Mouse (Mus musculus): ENCODE measurements around the gene Gm38431. TPM values are rescaled to one million over a fixed set of nuclear protein-coding genes. Genes with fewer than 3 reads are reported as not detected.
"Not testable (repeated sequence)": the region's sequence is repeated elsewhere in the genome, so short reads cannot be mapped to it uniquely, and the experiment has no call there.

The Gm38431 gene
- polyA plus RNA-seq, 1 experiment from 2014 or later, result 8.1 TPM

- WGBS (ENCODE audit: missing documents), result 2% methylated on average over 22 of the region's 24 CpGs
- peaks cover 30% of the 10 kb centered on the region; the same call in 1 of the 2 replicates for H3K36me3 ChIP-seq (ENCODE audit: inconsistent target)
- H3K27ac ChIP-seq, result peak overlapping the region; percentile 48
- peaks cover 56% of the 10 kb centered on the region for H3K79me2 ChIP-seq (ENCODE audit: inconsistent target)
- peak overlapping the region; percentile 86 for H3K4me3 ChIP-seq (ENCODE audit: inconsistent target)
These were observed 658 bp downstream of the Gm38431 start for GRCm38 (mm10) chr9:21090972-21091706.

- Histone ChIP-seq H3K36me3 (ENCODE audit: inconsistent target) (peaks cover 36% of the 10 kb centered on the region; the same call in 1 of the 2 replicates), H3K4me3 (ENCODE audit: inconsistent target) (peak overlapping the region; percentile 86), H3K79me2 (ENCODE audit: inconsistent target) (peaks cover 62% of the 10 kb centered on the region), H3K27ac (no peak overlapping the region)
- WGBS (ENCODE audit: missing documents), result 100% methylated on average over 1 of the region's 1 CpGs
These were observed 1.3 kb downstream of the Gm38431 start for GRCm38 (mm10) chr9:21090537-21090936.

GRCm38 (mm10) chr9:21083324-21083723 lies 8.5 kb downstream of the Gm38431 start:
- Histone ChIP-seq H3K27ac (no peak overlapping the region), H3K79me2 (ENCODE audit: inconsistent target) (peaks cover 73% of the 10 kb centered on the region), H3K36me3 (ENCODE audit: inconsistent target) (peaks cover 89% of the 10 kb centered on the region), H3K4me3 (ENCODE audit: inconsistent target) (no peak overlapping the region)
- WGBS (ENCODE audit: missing documents), result 98% methylated on average over 3 of the region's 3 CpGs

- 93% methylated on average over 9 of the region's 9 CpGs for WGBS (ENCODE audit: missing documents)
- Histone ChIP-seq H3K79me2 (ENCODE audit: inconsistent target) (peaks cover 51% of the 10 kb centered on the region), H3K36me3 (ENCODE audit: inconsistent target) (peaks cover 93% of the 10 kb centered on the region), H3K27ac (no peak overlapping the region), H3K4me3 (ENCODE audit: inconsistent target) (no peak overlapping the region)
These were observed 10.7 kb downstream of the Gm38431 start for GRCm38 (mm10) chr9:21081127-21081526.

GRCm38 (mm10) chr9:21075625-21076024 lies 16.2 kb downstream of the Gm38431 start:
- Histone ChIP-seq H3K4me3 (ENCODE audit: inconsistent target) (no peak overlapping the region), H3K79me2 (ENCODE audit: inconsistent target) (peaks cover 24% of the 10 kb centered on the region), H3K36me3 (ENCODE audit: inconsistent target) (peaks cover 50% of the 10 kb centered on the region), H3K27ac (no peak overlapping the region)
- WGBS (ENCODE audit: missing documents), result 95% methylated on average over 3 of the region's 3 CpGs

GRCm38 (mm10) chr9:21074173-21074572 lies 17.6 kb downstream of the Gm38431 start:
- H3K79me2 ChIP-seq (ENCODE audit: inconsistent target), result peaks cover 30% of the 10 kb centered on the region
- H3K4me3 ChIP-seq (ENCODE audit: inconsistent target), result peak overlapping the region; percentile 84; the same call in 1 of the 2 replicates
- H3K36me3 ChIP-seq (ENCODE audit: inconsistent target), result peaks cover 35% of the 10 kb centered on the region
- WGBS (ENCODE audit: missing documents), result 50% methylated on average over 1 of the region's 1 CpGs
- no peak overlapping the region; the same call in 1 of the 2 replicates for H3K27ac ChIP-seq

- under 1% methylated on average over 56 of the region's 58 CpGs for WGBS (ENCODE audit: missing documents)
- peaks cover 26% of the 10 kb centered on the region for H3K36me3 ChIP-seq (ENCODE audit: inconsistent target)
- peak within 1 kb of the TSS; percentile 45 for H3K27ac ChIP-seq
These were observed 18.6 kb downstream of the Gm38431 start, which contains the start of the genes Gm49373 and Fdx1l for GRCm38 (mm10) chr9:21073044-21073840. Gene Gm49373, minus strand, starts transcription at chr9:21073096. Gene Fdx1l, minus strand, starts transcription at chr9:21073614.

GRCm38 (mm10) chr9:21072641-21073040 lies 19.2 kb downstream of the Gm38431 start:
- Histone ChIP-seq H3K36me3 (ENCODE audit: inconsistent target) (peaks cover 20% of the 10 kb centered on the region), H3K79me2 (ENCODE audit: inconsistent target) (peaks cover 30% of the 10 kb centered on the region), H3K27ac (peak overlapping the region; percentile 37; the same call in 1 of the 2 replicates), H3K4me3 (ENCODE audit: inconsistent target) (peak overlapping the region; percentile 84)
- 7% methylated on average over 4 of the region's 4 CpGs for WGBS (ENCODE audit: missing documents)

More at GRCm38 (mm10) chr9:21073044-21073840, 18.6 kb downstream of the Gm38431 start, which contains the start of the genes Gm49373 and Fdx1l:
- Histone ChIP-seq H3K4me3 (ENCODE audit: inconsistent target) (peak within 1 kb of the TSS; percentile 84), H3K79me2 (ENCODE audit: inconsistent target) (peaks cover 30% of the 10 kb centered on the region)

- Histone ChIP-seq H3K4me3 (ENCODE audit: inconsistent target) (no peak within 1 kb of the TSS), H3K36me3 (ENCODE audit: inconsistent target) (no peaks in the 10 kb centered on the region), H3K79me2 (ENCODE audit: inconsistent target) (peaks cover 20% of the 10 kb centered on the region), H3K27ac (no peak within 1 kb of the TSS)
- 86% methylated on average over 14 of the region's 27 CpGs for WGBS (ENCODE audit: missing documents)
These were observed 24.7 kb downstream of the Gm38431 start, which contains the start of gene Zglp1 for GRCm38 (mm10) chr9:21067006-21067684. Gene Zglp1, minus strand, starts transcription at chr9:21067093.

GRCm38 (mm10) chr9:21062928-21063327 lies 28.9 kb downstream of the Gm38431 start:
- 93% methylated on average over 2 of the region's 2 CpGs for WGBS (ENCODE audit: missing documents)
- no peak overlapping the region for H3K4me3 ChIP-seq (ENCODE audit: inconsistent target)
- H3K27ac ChIP-seq, result no peak overlapping the region
- H3K36me3 ChIP-seq (ENCODE audit: inconsistent target), result no peaks in the 10 kb centered on the region
- no peaks in the 10 kb centered on the region for H3K79me2 ChIP-seq (ENCODE audit: inconsistent target)

GRCm38 (mm10) chr9:21051578-21051977 lies 40.2 kb downstream of the Gm38431 start:
- Histone ChIP-seq H3K36me3 (ENCODE audit: inconsistent target) (no peaks in the 10 kb centered on the region), H3K27ac (no peak overlapping the region), H3K79me2 (ENCODE audit: inconsistent target) (no peaks in the 10 kb centered on the region), H3K4me3 (ENCODE audit: inconsistent target) (no peak overlapping the region)
- 77% methylated on average over 10 of the region's 10 CpGs for WGBS (ENCODE audit: missing documents)

- Histone ChIP-seq H3K27ac (no peak overlapping the region), H3K36me3 (ENCODE audit: inconsistent target) (no peaks in the 10 kb centered on the region), H3K4me3 (ENCODE audit: inconsistent target) (no peak overlapping the region), H3K79me2 (ENCODE audit: inconsistent target) (no peaks in the 10 kb centered on the region)
- WGBS (ENCODE audit: missing documents), result 94% methylated on average over 3 of the region's 3 CpGs
These were observed 46.6 kb downstream of the Gm38431 start for GRCm38 (mm10) chr9:21045235-21045634.

GRCm38 (mm10) chr9:21044785-21045184 lies 47.0 kb downstream of the Gm38431 start:
- H3K27ac ChIP-seq, result not testable (repeated sequence)

GRCm38 (mm10) chr9:21043563-21043962 lies 48.2 kb downstream of the Gm38431 start:
- no peaks in the 10 kb centered on the region for H3K36me3 ChIP-seq (ENCODE audit: inconsistent target)
- no peak overlapping the region for H3K4me3 ChIP-seq (ENCODE audit: inconsistent target)
- WGBS (ENCODE audit: missing documents), result 86% methylated on average over 4 of the region's 4 CpGs
- H3K79me2 ChIP-seq (ENCODE audit: inconsistent target), result no peaks in the 10 kb centered on the region
- no peak overlapping the region for H3K27ac ChIP-seq

More at GRCm38 (mm10) chr9:21044785-21045184, 47.0 kb downstream of the Gm38431 start:
- H3K79me2 ChIP-seq (ENCODE audit: inconsistent target); H3K36me3 ChIP-seq (ENCODE audit: inconsistent target); H3K4me3 ChIP-seq (ENCODE audit: inconsistent target): not testable (repeated sequence)
- 88% methylated on average over 1 of the region's 1 CpGs for WGBS (ENCODE audit: missing documents)
